Mouse (Mus musculus): ENCODE results near the gene Robo3. TPM values are rescaled to one million over a fixed set of nuclear protein-coding genes. Genes with fewer than 3 reads are reported as not detected.

Robo3 gene
- polyA plus RNA-seq, 1 experiment from 2014 or later = 13.1 TPM

DNA sequence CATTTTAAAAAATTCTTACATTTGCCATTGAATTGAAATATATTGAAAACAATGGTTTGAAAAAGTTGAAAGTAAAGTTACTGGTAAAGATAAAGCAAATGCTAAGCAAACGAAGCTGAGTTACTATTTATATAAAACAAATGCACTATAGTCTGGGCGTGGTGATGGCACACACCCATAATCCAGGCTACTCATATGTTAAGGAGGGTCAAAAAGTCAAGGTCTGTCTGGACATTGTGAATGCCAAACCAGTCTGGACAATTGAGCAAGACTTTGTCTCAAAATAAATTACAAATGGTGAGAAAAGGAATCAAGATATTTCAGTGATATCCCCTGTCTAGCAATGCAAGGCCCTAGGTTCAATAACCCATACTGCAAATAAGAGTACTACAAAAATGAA lies 42.2 kb downstream of the Robo3 start:
- H3K27ac ChIP-seq (replicated peaks) = no peak overlapping the region
- H3K9me3 ChIP-seq (replicated peaks) = no peaks in the 10 kb centered on the region
- WGBS = 73% methylated on average over 2 of the region's 2 CpGs
- DNase-seq (ENCODE audit: low spot score) = no peak
- no peak overlapping the region for H3K4me3 ChIP-seq
- H3K27me3 ChIP-seq (ENCODE audit: low read depth, poor library complexity, severe bottlenecking) = peaks cover 8% of the 10 kb centered on the region
- H3K36me3 ChIP-seq = no peaks in the 10 kb centered on the region
- peaks cover 5% of the 10 kb centered on the region for H3K4me1 ChIP-seq

- peak; percentile 71 for DNase-seq (ENCODE audit: low spot score)
- 12% methylated on average over 54 of the region's 54 CpGs for WGBS
- Histone ChIP-seq H3K36me3 (no peaks in the 10 kb centered on the region), H3K27me3 (ENCODE audit: low read depth, poor library complexity, severe bottlenecking) (peaks cover 47% of the 10 kb centered on the region), H3K4me1 (peaks cover 11% of the 10 kb centered on the region), H3K4me3 (peak overlapping the region; percentile 56), H3K27ac (replicated peaks) (peak overlapping the region; percentile 87), H3K9me3 (replicated peaks) (no peaks in the 10 kb centered on the region)
These were observed 48.5 kb downstream of the Robo3 start for GRCm38 (mm10) chr9:37384284-37385182.

DNA sequence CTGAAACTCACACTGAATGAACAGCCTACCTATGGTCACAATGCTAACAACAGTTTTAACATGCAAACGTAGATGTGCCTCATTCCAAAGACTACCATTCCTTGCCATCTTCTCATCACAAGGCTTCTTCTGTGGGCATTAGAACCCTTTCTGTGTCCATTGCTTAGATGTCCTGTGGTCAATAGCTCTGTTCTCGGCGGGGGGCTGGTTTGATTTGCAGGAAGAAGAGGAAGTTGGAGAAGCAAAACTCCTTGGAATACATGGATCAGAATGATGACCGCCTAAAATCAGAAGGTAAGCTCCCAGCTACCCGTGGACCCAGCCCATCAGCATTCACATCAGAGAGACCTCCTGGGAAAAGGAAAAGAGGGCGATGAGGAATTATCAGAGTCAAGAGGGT lies 49.9 kb downstream of the Robo3 start:
- Histone ChIP-seq H3K27me3 (ENCODE audit: low read depth, poor library complexity, severe bottlenecking) (peaks cover 47% of the 10 kb centered on the region), H3K27ac (replicated peaks) (no peak overlapping the region), H3K9me3 (replicated peaks) (no peaks in the 10 kb centered on the region), H3K4me1 (peaks cover 11% of the 10 kb centered on the region), H3K4me3 (no peak overlapping the region), H3K36me3 (no peaks in the 10 kb centered on the region)
- WGBS = 88% methylated on average over 6 of the region's 6 CpGs
- no peak for DNase-seq (ENCODE audit: low spot score)

DNA sequence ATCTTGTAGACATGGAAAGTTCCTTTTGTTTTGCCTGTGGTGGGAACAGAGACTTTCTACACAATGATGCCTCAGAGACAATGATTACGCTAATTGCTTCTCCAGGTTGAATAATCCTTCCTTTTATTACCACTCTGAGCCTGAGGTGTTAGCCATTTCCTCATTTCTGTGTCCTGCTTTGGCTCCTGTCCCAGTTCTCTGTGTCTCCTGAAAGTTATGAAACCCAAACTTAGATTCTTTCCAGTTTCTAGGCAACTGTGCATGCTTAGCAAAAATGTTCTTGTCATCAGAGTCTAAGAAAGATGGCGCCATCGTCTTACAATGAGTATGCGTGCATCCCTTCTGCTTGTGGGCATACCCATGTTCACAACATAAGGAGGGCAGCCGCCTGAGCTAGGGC lies 57.3 kb downstream of the Robo3 start:
- Histone ChIP-seq H3K4me3 (no peak overlapping the region), H3K27me3 (ENCODE audit: low read depth, poor library complexity, severe bottlenecking) (no peaks in the 10 kb centered on the region), H3K4me1 (no peaks in the 10 kb centered on the region), H3K9me3 (replicated peaks) (no peaks in the 10 kb centered on the region), H3K36me3 (no peaks in the 10 kb centered on the region), H3K27ac (replicated peaks) (no peak overlapping the region)
- DNase-seq (ENCODE audit: low spot score) = no peak
- 88% methylated on average over 5 of the region's 5 CpGs for WGBS

- WGBS = 89% methylated on average over 7 of the region's 7 CpGs
- H3K27ac ChIP-seq (replicated peaks) = no peak overlapping the region
- no peak for DNase-seq (ENCODE audit: low spot score)
- no peak overlapping the region for H3K4me3 ChIP-seq
- no peaks in the 10 kb centered on the region for H3K4me1 ChIP-seq
- H3K27me3 ChIP-seq (ENCODE audit: low read depth, poor library complexity, severe bottlenecking) = no peaks in the 10 kb centered on the region
- no peaks in the 10 kb centered on the region for H3K9me3 ChIP-seq (replicated peaks)
- H3K36me3 ChIP-seq = no peaks in the 10 kb centered on the region
These were observed 61.7 kb downstream of the Robo3 start for GRCm38 (mm10) chr9:37371232-37371801.

GRCm38 (mm10) chr9:37368860-37369259 lies 64.2 kb downstream of the Robo3 start:
- Histone ChIP-seq H3K4me3 (no peak overlapping the region), H3K27me3 (ENCODE audit: low read depth, poor library complexity, severe bottlenecking) (no peaks in the 10 kb centered on the region), H3K9me3 (replicated peaks) (no peaks in the 10 kb centered on the region), H3K4me1 (peaks cover 7% of the 10 kb centered on the region; the same call in 1 of the 2 replicates), H3K27ac (replicated peaks) (no peak overlapping the region), H3K36me3 (no peaks in the 10 kb centered on the region)
- no peak for DNase-seq (ENCODE audit: low spot score)
- WGBS = 79% methylated on average over 8 of the region's 8 CpGs

GRCm38 (mm10) chr9:37368081-37368830 lies 64.8 kb downstream of the Robo3 start:
- no peaks in the 10 kb centered on the region for H3K9me3 ChIP-seq (replicated peaks)
- no peak overlapping the region for H3K4me3 ChIP-seq
- no peaks in the 10 kb centered on the region for H3K27me3 ChIP-seq (ENCODE audit: low read depth, poor library complexity, severe bottlenecking)
- no peak overlapping the region for H3K27ac ChIP-seq (replicated peaks)
- H3K36me3 ChIP-seq = no peaks in the 10 kb centered on the region
- H3K4me1 ChIP-seq = peaks cover 11% of the 10 kb centered on the region
- no peak for DNase-seq (ENCODE audit: low spot score)
- 87% methylated on average over 11 of the region's 11 CpGs for WGBS

GRCm38 (mm10) chr9:37367301-37368080 lies 65.6 kb downstream of the Robo3 start, which contains the start of gene Hepacam:
TSS of gene Hepacam (plus strand) at chr9:37367351.
- Histone ChIP-seq H3K36me3 (no peaks in the 10 kb centered on the region), H3K27ac (replicated peaks) (no peak within 1 kb of the TSS; the same call in 1 of the 2 replicates), H3K27me3 (ENCODE audit: low read depth, poor library complexity, severe bottlenecking) (no peaks in the 10 kb centered on the region), H3K4me3 (no peak within 1 kb of the TSS), H3K4me1 (peaks cover 11% of the 10 kb centered on the region), H3K9me3 (replicated peaks) (no peaks in the 10 kb centered on the region)
- WGBS = 85% methylated on average over 17 of the region's 17 CpGs
- DNase-seq (ENCODE audit: low spot score) = no peak

DNA sequence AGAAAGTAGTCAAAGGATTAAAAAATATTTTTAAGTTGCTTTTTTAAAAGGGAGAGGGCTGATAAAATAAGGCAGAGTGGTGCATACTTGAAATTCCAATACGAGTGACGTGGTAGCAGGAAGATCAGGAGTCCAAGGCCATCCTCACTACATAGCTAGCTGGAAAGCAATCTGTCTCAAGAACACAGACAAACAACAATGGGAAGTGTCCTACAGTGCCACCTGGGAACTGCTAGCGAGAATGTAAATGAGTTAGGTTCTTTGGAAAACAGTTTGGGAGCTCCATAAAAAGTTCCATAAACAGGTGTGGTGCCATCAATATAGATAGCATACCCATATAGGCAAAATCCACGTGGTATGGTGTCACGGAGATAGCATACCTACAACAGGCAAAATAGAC lies 67.3 kb downstream of the Robo3 start:
- WGBS = 71% methylated on average over 5 of the region's 5 CpGs
- H3K27me3 ChIP-seq (ENCODE audit: low read depth, poor library complexity, severe bottlenecking) = no peaks in the 10 kb centered on the region
- no peak for DNase-seq (ENCODE audit: low spot score)

More for the DNA sequence above, 67.3 kb downstream of the Robo3 start:
- Histone ChIP-seq H3K27ac (replicated peaks) (no peak overlapping the region), H3K4me1 (peaks cover 17% of the 10 kb centered on the region), H3K4me3 (no peak overlapping the region), H3K9me3 (replicated peaks) (no peaks in the 10 kb centered on the region), H3K36me3 (no peaks in the 10 kb centered on the region)

Other genes with a start within 250 kb of the Robo3 start
- 16.7 and 19.2 TPM in 2 replicates for gene Tmem218, start 225.0 kb downstream of the Robo3 start, polyA plus RNA-seq (2016; fragmentation: Nextera tagmentation; extraction: Ambion mirVana)
- 3.0 and 3.9 TPM in 2 replicates for gene Slc37a2, start 177.5 kb downstream of the Robo3 start, polyA plus RNA-seq (2016; fragmentation: Nextera tagmentation; extraction: Ambion mirVana)
- gene Ccdc15, start 84.8 kb downstream of the Robo3 start, polyA plus RNA-seq (2016; fragmentation: Nextera tagmentation; extraction: Ambion mirVana) = 11.7 and 13.1 TPM in 2 replicates
- gene Hepacam, start 65.9 kb downstream of the Robo3 start, polyA plus RNA-seq (2016; fragmentation: Nextera tagmentation; extraction: Ambion mirVana) = 0.04 and 0.05 TPM in 2 replicates
- gene Robo4, start 31.3 kb downstream of the Robo3 start, polyA plus RNA-seq (2016; fragmentation: Nextera tagmentation; extraction: Ambion mirVana) = 5.6 and 6.0 TPM in 2 replicates
- gene Msantd2, start 56.1 kb upstream of the Robo3 start, polyA plus RNA-seq (2016; fragmentation: Nextera tagmentation; extraction: Ambion mirVana) = 33.0 and 33.6 TPM in 2 replicates
- gene Esam, start 94.8 kb upstream of the Robo3 start, polyA plus RNA-seq (2016; fragmentation: Nextera tagmentation; extraction: Ambion mirVana) = 28.6 and 31.5 TPM in 2 replicates
- 0.39 and 0.66 TPM in 2 replicates for gene Vsig2, start 106.0 kb upstream of the Robo3 start, polyA plus RNA-seq (2016; fragmentation: Nextera tagmentation; extraction: Ambion mirVana)
- gene Nrgn, start 119.7 kb upstream of the Robo3 start, polyA plus RNA-seq (2016; fragmentation: Nextera tagmentation; extraction: Ambion mirVana) = 1.1 and 1.3 TPM in 2 replicates
- 6.5 and 7.0 TPM in 2 replicates for gene Siae, start 122.5 kb upstream of the Robo3 start, polyA plus RNA-seq (2016; fragmentation: Nextera tagmentation; extraction: Ambion mirVana)
- 13.5 and 13.9 TPM in 2 replicates for gene Spa17, start 180.5 kb upstream of the Robo3 start, polyA plus RNA-seq (2016; fragmentation: Nextera tagmentation; extraction: Ambion mirVana)
- 133 and 142 TPM in 2 replicates for gene Tbrg1, start 224.1 kb upstream of the Robo3 start, polyA plus RNA-seq (2016; fragmentation: Nextera tagmentation; extraction: Ambion mirVana)
- gene Panx3, start 236.0 kb upstream of the Robo3 start, polyA plus RNA-seq (2016; fragmentation: Nextera tagmentation; extraction: Ambion mirVana) = 0.17 and 0.22 TPM in 2 replicates